Mouse (Mus musculus) C2C12 (cell line): ENCODE results near the gene Ccrl2.
A peak's percentile ranks its signal among the peaks of the same experiment; 100 is the strongest.

Experiments
- CTCF ChIP-seq: IDR thresholded peaks from one replicate; pipeline ENCODE4 v1.5.1; 2011; ENCODE audit not compliant: control insufficient read depth, insufficient read depth, insufficient read length
- FOSL1 ChIP-seq: IDR thresholded peaks from one replicate; pipeline ENCODE4 v1.8.0; 2011; ENCODE audit warnings: mild to moderate bottlenecking, low read length; ENCODE audit not compliant: poor library complexity, insufficient read depth, severe bottlenecking
- MYOD1 ChIP-seq: IDR thresholded peaks from one replicate; pipeline ENCODE4 v1.6.1; 2011; ENCODE audit warnings: low read depth; ENCODE audit not compliant: control insufficient read depth, insufficient read length

- TF ChIP-seq CTCF (peak; percentile 29), MYOD1 (no peak), FOSL1 (no peak)
Measured at GRCm38 (mm10) chr9:111070546-111070961, 13.2 kb upstream of the Ccrl2 start.
